Mouse (Mus musculus) bone marrow, adult 2 months (tissue): ENCODE measurements around the gene Rab29.

Source experiments
- CTCF ChIP-seq: fragments of 200-500 bp; IDR thresholded peaks from 2 replicates; pipeline ENCODE4 v1.5.1; 2011; ENCODE audit warnings: low read length, control low read depth; ENCODE audit not compliant: control insufficient read depth, insufficient read depth
- POLR2A ChIP-seq: fragments of 200-500 bp; IDR thresholded peaks from 2 replicates; pipeline ENCODE4 v1.6.1; 2011; ENCODE audit warnings: low read depth, mild to moderate bottlenecking, control low read depth, low read length, borderline replicate concordance; ENCODE audit not compliant: control insufficient read depth

- TF ChIP-seq CTCF (no peak), POLR2A (no peak)
These were observed 44.7 kb upstream of the Rab29 start for GRCm38 (mm10) chr1:131822292-131822691.
